Mouse (Mus musculus): ENCODE measurements around the gene Ak7.

The Ak7 gene

GRCm38 (mm10) chr12:105730851-105731460 lies 25.2 kb downstream of the Ak7 start:
- no peak for DNase-seq

GRCm38 (mm10) chr12:105733370-105734159 lies 27.8 kb downstream of the Ak7 start:
- no peak for DNase-seq

GRCm38 (mm10) chr12:105735226-105735888 lies 29.6 kb downstream of the Ak7 start:
- DNase-seq = no peak

- no peak for DNase-seq
Observed at GRCm38 (mm10) chr12:105735889-105736251, 30.1 kb downstream of the Ak7 start.

- DNase-seq = no peak
Observed at GRCm38 (mm10) chr12:105738316-105739096, 32.7 kb downstream of the Ak7 start.

- DNase-seq = no peak
Observed at GRCm38 (mm10) chr12:105739656-105740055, 33.9 kb downstream of the Ak7 start.

- DNase-seq = no peak
Observed at GRCm38 (mm10) chr12:105748114-105748513, 42.3 kb downstream of the Ak7 start.

- no peak for DNase-seq
Observed at GRCm38 (mm10) chr12:105753813-105754212, 48.0 kb downstream of the Ak7 start.

- DNase-seq = no peak
Observed at GRCm38 (mm10) chr12:105757816-105758497, 52.2 kb downstream of the Ak7 start.

GRCm38 (mm10) chr12:105758911-105759310 lies 53.1 kb downstream of the Ak7 start:
- DNase-seq = no peak

GRCm38 (mm10) chr12:105759849-105760478 lies 54.2 kb downstream of the Ak7 start:
- DNase-seq = no peak

GRCm38 (mm10) chr12:105761171-105761570 lies 55.4 kb downstream of the Ak7 start:
- DNase-seq = peak; percentile 44 to 53

GRCm38 (mm10) chr12:105761629-105762028 lies 55.9 kb downstream of the Ak7 start:
- DNase-seq = no peak

GRCm38 (mm10) chr12:105769700-105770099 lies 63.9 kb downstream of the Ak7 start:
- no peak for DNase-seq

GRCm38 (mm10) chr12:105774871-105775270 lies 69.1 kb downstream of the Ak7 start:
- DNase-seq = no peak

- no peak for DNase-seq
Observed at GRCm38 (mm10) chr12:105777651-105778050, 71.9 kb downstream of the Ak7 start.

GRCm38 (mm10) chr12:105784196-105784999 lies 78.6 kb downstream of the Ak7 start, which contains the start of gene Papola:
TSS of gene Papola (plus strand) at chr12:105784694.
- DNase-seq = peak; percentile 90

- DNase-seq = peak; percentile 78 to 79
Observed at GRCm38 (mm10) chr12:105785000-105785774, 79.4 kb downstream of the Ak7 start.

GRCm38 (mm10) chr12:105786113-105786512 lies 80.3 kb downstream of the Ak7 start:
- DNase-seq = no peak

GRCm38 (mm10) chr12:105787626-105788025 lies 81.8 kb downstream of the Ak7 start:
- DNase-seq = no peak
